17 mouse cellular contexts compared by ENCODE assay signal in the genomic region with DNA sequence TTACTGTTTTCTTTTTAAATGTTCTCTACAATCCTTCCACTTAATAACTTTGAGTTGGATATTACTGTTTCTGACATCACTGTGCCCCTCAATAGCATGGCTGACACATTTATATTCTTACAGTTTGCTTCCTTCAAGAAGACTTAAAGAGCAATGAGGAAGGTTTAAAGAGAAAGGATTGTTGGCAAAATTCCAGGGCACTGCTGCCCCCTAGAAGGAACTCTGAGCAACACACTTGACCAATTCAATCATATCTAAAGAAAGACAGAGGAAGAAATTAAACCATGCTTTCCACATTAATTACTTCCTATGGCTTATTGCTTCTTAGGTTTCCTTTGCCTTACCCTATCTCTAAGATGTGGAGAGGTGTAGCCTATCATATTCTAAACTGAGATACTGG. TPM values are rescaled to one million over a fixed set of nuclear protein-coding genes. Genes with fewer than 3 reads are reported as not detected.
DNase-seq lines count a peak whose midpoint lies in the region; ATAC-seq and TF ChIP-seq lines count a peak whose summit lies in the region.
"Had no signal": no experiment of that assay in that cellular context is flagged by ENCODE, and none has a peak within 500 bp of the region (broad histone marks: within the 10 kb centered on the region; RNA-seq: fewer than 3 reads in every experiment).

No protein-coding gene starts in this region.

- TF ChIP-seq EP300 in heart, postnatal 0 days (IDR thresholded peaks at IDR 0.05; ENCODE audit: low read depth) = no peak

- TF ChIP-seq POLR2A in limb, embryonic 14.5 days (IDR thresholded peaks at IDR 0.05; ENCODE audit: borderline replicate concordance, extremely low read depth, insufficient read depth, insufficient read length) = no peak

- H3K27ac ChIP-seq in heart, postnatal 0 days (ENCODE audit: low read depth) = no peak overlapping the region
- no peak overlapping the region for H3K27ac ChIP-seq in limb, embryonic 14.5 days (replicated peaks; ENCODE audit: low read depth, low read length)
- no peak overlapping the region for H3K27ac ChIP-seq in limb, embryonic 10.5 days
- no peak overlapping the region for H3K27ac ChIP-seq in liver, embryonic 11.5 days (ENCODE audit: low read depth, low read length)
- H3K27ac ChIP-seq: embryonic facial prominence, embryonic 12.5 days; liver, embryonic 15.5 days had no signal

- DNase-seq in heart, postnatal 0 days (ENCODE audit: low spot score) = peak; percentile 5
- DNase-seq in heart, adult 18-20 months = no peak
- DNase-seq in limb, embryonic 14.5 days (ENCODE audit: low spot score) = peak; percentile 49
- DNase-seq in limb, embryonic 10.5 days (ENCODE audit: low spot score) = no peak
- peak; percentile 6 for DNase-seq in MEL-GATA-1-ER (ENCODE audit: extremely low read depth, low read depth)
- no peak for DNase-seq in liver, embryonic 11.5 days (ENCODE audit: low spot score)
- DNase-seq: adrenal gland, postnatal 10 days had no signal

- H3K9me3 ChIP-seq in heart, postnatal 0 days (replicated peaks; ENCODE audit: control insufficient read depth, low read length) = no peaks in the 10 kb centered on the region
- H3K9me3 ChIP-seq in limb, embryonic 14.5 days (ENCODE audit: control insufficient read depth, low read length) = peaks cover under 1% of the 10 kb centered on the region; the same call in 1 of the 2 replicates
- no peaks in the 10 kb centered on the region for H3K9me3 ChIP-seq in limb, embryonic 10.5 days (replicated peaks)
- H3K9me3 ChIP-seq in liver, embryonic 11.5 days (ENCODE audit: control insufficient read depth, low read length) = no peaks in the 10 kb centered on the region
- H3K9me3 ChIP-seq: embryonic facial prominence, embryonic 12.5 days; liver, embryonic 15.5 days had no signal

- no peak overlapping the region for H3K4me2 ChIP-seq in heart, postnatal 0 days (ENCODE audit: low read depth, low read length)
- no peak overlapping the region for H3K4me2 ChIP-seq in limb, embryonic 14.5 days (replicated peaks; ENCODE audit: low read depth, low read length, severe bottlenecking)
- H3K4me2 ChIP-seq in liver, embryonic 11.5 days = no peak overlapping the region
- H3K4me2 ChIP-seq: embryonic facial prominence, embryonic 12.5 days; liver, embryonic 15.5 days had no signal

- 0 out of 2 replicates have a peak, but pooled peaks cover 14% of the 10 kb centered on the region for H3K4me1 ChIP-seq in heart, postnatal 0 days (ENCODE audit: control insufficient read depth, insufficient read depth)
- no peaks in the 10 kb centered on the region for H3K4me1 ChIP-seq in limb, embryonic 14.5 days (ENCODE audit: control insufficient read depth, insufficient read depth, low read length)
- H3K4me1 ChIP-seq in limb, embryonic 10.5 days = no peaks in the 10 kb centered on the region
- no peaks in the 10 kb centered on the region for H3K4me1 ChIP-seq in liver, embryonic 11.5 days (replicated peaks; ENCODE audit: control insufficient read depth, insufficient read depth, low read length)
- H3K4me1 ChIP-seq: liver, embryonic 15.5 days had no signal

- no peak overlapping the region for H3K4me3 ChIP-seq in heart, postnatal 0 days (ENCODE audit: low read depth, low read length)
- H3K4me3 ChIP-seq in limb, embryonic 14.5 days (replicated peaks; ENCODE audit: low read length) = no peak overlapping the region
- H3K4me3 ChIP-seq in limb, embryonic 10.5 days = no peak overlapping the region
- no peak overlapping the region for H3K4me3 ChIP-seq in liver, embryonic 11.5 days (ENCODE audit: low read depth, low read length)
- H3K4me3 ChIP-seq: embryonic facial prominence, embryonic 12.5 days; liver, embryonic 15.5 days had no signal

- no peak overlapping the region for H3K9ac ChIP-seq in heart, postnatal 0 days (replicated peaks; ENCODE audit: low read depth, low read length)
- H3K9ac ChIP-seq in limb, embryonic 14.5 days (ENCODE audit: low read depth, low read length, severe bottlenecking) = no peak overlapping the region
- no peak overlapping the region for H3K9ac ChIP-seq in liver, embryonic 11.5 days (ENCODE audit: low read depth, low read length)
- H3K9ac ChIP-seq: embryonic facial prominence, embryonic 12.5 days; liver, embryonic 15.5 days had no signal

- TF ChIP-seq CTCF in heart, postnatal 0 days (IDR thresholded peaks at IDR 0.05; ENCODE audit: low read depth) = 0 out of 2 replicates have a peak, but pooled peaks have one; percentile 6

- no peaks in the 10 kb centered on the region for H3K36me3 ChIP-seq in heart, postnatal 0 days (replicated peaks; ENCODE audit: control insufficient read depth, insufficient read depth, low read length)
- no peaks in the 10 kb centered on the region for H3K36me3 ChIP-seq in limb, embryonic 14.5 days (ENCODE audit: control insufficient read depth, insufficient read depth, low read length)
- no peaks in the 10 kb centered on the region for H3K36me3 ChIP-seq in limb, embryonic 10.5 days
- H3K36me3 ChIP-seq in liver, embryonic 11.5 days (ENCODE audit: control insufficient read depth, insufficient read depth, low read length) = no peaks in the 10 kb centered on the region
- H3K36me3 ChIP-seq: embryonic facial prominence, embryonic 12.5 days; liver, embryonic 15.5 days had no signal

- ATAC-seq in heart, postnatal 0 days (ENCODE audit: insufficient read depth, low read depth) = no peak
- no peak for ATAC-seq in limb, embryonic 14.5 days (ENCODE audit: low FRiP score, low read depth)
- ATAC-seq in megakaryocyte progenitor cell, adult 5-6 weeks (replicated peaks; ENCODE audit: poor library complexity) = peak; percentile 56
- no peak for ATAC-seq in CD4-positive, CD25-positive, alpha-beta regulatory T cell, adult 4 months
- no peak for ATAC-seq in liver, embryonic 11.5 days (replicated peaks; ENCODE audit: low FRiP score)

- H3K27me3 ChIP-seq in heart, postnatal 0 days (ENCODE audit: control insufficient read depth, insufficient read depth, low read length) = no peaks in the 10 kb centered on the region
- H3K27me3 ChIP-seq in limb, embryonic 14.5 days (ENCODE audit: control insufficient read depth, insufficient read depth, low read length) = no peaks in the 10 kb centered on the region
- H3K27me3 ChIP-seq in limb, embryonic 10.5 days (ENCODE audit: low read depth, poor library complexity, severe bottlenecking) = no peaks in the 10 kb centered on the region
- no peaks in the 10 kb centered on the region for H3K27me3 ChIP-seq in liver, embryonic 11.5 days (replicated peaks; ENCODE audit: control insufficient read depth, insufficient read depth, low read length)
- H3K27me3 ChIP-seq: embryonic facial prominence, embryonic 12.5 days; liver, embryonic 15.5 days had no signal

RNA-seq across cellular contexts. Expression of a gene that starts 4.8 kb away (rescaled TPM):
- total RNA-seq in heart, postnatal 0 days (2014; rRNA removed; ENCODE audit: low replicate concordance) = not detected in 2 replicates
- not detected in 2 replicates for polyA plus RNA-seq in heart, postnatal 0 days (2015; fragmentation: Nextera tagmentation; extraction: Ambion mirVana)
- total RNA-seq in heart, adult 18-20 months (2021) = not detected
- polyA plus RNA-seq in limb, embryonic 14.5 days (2012; rRNA removed) = not detected in 2 replicates
- polyA plus RNA-seq in limb, embryonic 14.5 days (2014; fragmentation: Nextera tagmentation; extraction: Ambion mirVana) = not detected in 2 replicates
- polyA plus RNA-seq in limb, embryonic 10.5 days (2016; fragmentation: Nextera tagmentation; extraction: Ambion mirVana) = not detected in 2 replicates
- total RNA-seq in megakaryocyte progenitor cell, adult 5-6 weeks (2015) = not detected in 2 replicates
- total RNA-seq in megakaryocyte progenitor cell, adult 5-6 weeks (2017) = not detected in 2 replicates
- polyA plus RNA-seq in CD4-positive, CD25-positive, alpha-beta regulatory T cell, adult 4 months (2017; shearing (Covaris generic)) = not detected
- polyA plus RNA-seq in liver, embryonic 11.5 days (2014; fragmentation: Nextera tagmentation; extraction: Ambion mirVana) = not detected in 2 replicates
- total RNA-seq: adrenal gland, postnatal 10 days; gastrocnemius, postnatal 4 days; left cerebral cortex, postnatal 14 days; megakaryocyte, adult 5-6 weeks had no signal
- polyA plus RNA-seq: embryonic facial prominence, embryonic 12.5 days; forebrain, embryonic 11.5 days; heart, embryonic 16.5 days; intestine, embryonic 14.5 days; liver, embryonic 15.5 days had no signal

Comparison
In these comparisons a context has a peak if more than half of its experiments do, and no peak if none do; other contexts are left out.
1. DNase-seq: peak in heart, postnatal 0 days (single experiment), limb, embryonic 14.5 days (single experiment) and MEL-GATA-1-ER (single experiment); none in heart, adult 18-20 months (0 of 2), limb, embryonic 10.5 days (single experiment) and liver, embryonic 11.5 days (single experiment).